Mouse (Mus musculus): ENCODE results near the gene Rgs10.

Rgs10 gene

GRCm38 (mm10) chr7:128410708-128411413, 7.7 kb downstream of the Rgs10 start:
- peak; percentile 18 for DNase-seq (ENCODE audit: low spot score)

DNA sequence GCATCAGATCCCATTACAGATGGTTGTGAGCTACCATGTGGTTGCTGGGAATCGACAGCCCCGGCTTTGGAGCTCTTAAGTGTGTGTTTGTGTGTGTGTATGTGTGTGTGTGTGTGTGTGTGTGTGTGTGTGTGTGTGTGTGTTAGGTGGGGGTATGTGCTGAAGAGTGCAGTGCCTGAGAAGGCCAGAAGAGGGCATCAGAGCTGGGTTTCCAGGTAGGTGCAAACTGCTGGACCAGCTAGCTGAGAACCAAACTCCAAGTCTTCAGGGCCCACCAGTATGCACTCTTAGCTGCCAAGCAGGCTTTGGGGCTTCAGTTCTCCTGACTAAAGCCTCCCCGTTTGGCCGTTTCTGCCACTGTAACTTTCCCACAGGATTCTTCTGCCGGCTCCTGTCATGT, 10.3 kb downstream of the Rgs10 start:
- no peak for DNase-seq (ENCODE audit: low spot score)

DNA sequence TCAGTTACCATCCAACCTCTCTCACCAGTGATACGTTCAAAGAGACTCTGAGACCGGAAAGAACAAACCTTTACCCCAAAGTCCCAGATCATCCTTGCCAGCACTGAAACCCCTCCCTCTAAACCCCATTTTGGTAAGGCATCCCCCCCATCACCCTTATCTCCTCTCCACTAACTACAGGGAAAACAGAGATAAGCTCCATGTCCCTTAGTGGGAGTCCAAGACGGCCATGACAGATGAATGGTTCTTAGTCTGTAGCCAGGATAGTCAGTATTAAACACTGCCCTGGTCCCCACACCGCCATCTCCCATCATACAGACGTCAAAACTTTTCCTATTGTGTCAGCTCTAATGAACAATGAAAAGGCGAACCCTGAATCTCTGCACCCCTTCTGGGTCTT, 14.6 kb downstream of the Rgs10 start:
- no peak for DNase-seq (ENCODE audit: low spot score)

DNA sequence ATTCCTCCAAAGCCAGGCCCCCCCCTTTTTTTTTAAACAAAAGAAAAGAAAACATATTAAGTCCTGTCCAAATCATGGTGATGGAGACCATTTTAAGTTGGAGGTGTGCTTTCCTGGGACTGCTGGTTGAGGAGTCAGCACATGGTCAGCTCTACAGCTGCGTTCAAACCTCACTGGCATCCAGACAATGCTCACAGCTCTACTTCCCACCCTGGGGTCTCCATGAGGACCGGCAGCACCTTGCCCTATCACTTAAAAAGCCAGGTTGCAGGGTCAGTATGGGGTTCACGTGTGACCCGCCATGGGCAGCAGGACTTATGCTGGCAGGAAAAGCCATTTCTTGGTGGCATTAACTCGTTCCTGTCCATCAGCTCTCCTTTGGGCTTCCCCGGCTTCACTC, 15.0 kb downstream of the Rgs10 start:
- no peak for DNase-seq (ENCODE audit: low spot score)

DNA sequence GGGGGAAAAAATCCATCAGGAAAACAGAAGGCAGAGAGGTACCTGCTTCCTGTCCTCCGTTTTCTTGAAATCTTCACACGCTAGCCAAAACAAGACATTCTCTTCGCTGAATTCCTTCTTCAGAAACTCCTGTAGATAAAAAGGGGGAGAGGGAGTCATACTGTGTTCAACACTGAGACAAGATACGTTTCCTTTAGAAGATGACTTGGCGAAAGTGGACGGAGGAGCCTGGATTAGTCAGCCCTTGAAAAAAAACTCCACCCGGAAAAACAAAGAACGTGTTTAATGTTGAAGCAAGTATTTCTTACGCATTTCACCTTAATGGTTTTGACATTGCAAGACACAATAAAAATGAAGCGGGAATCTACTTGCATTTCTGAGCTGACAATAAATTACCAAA, 15.4 kb downstream of the Rgs10 start:
- DNase-seq (ENCODE audit: low spot score): no peak

- no peak for DNase-seq (ENCODE audit: low spot score)
These were observed 16.0 kb downstream of the Rgs10 start for GRCm38 (mm10) chr7:128402577-128402976.

- DNase-seq (ENCODE audit: low spot score): no peak
These were observed 19.9 kb downstream of the Rgs10 start for GRCm38 (mm10) chr7:128398664-128399063.

GRCm38 (mm10) chr7:128397066-128397465, 21.5 kb downstream of the Rgs10 start:
- DNase-seq (ENCODE audit: low spot score): no peak

GRCm38 (mm10) chr7:128393756-128394155, 24.8 kb downstream of the Rgs10 start:
- DNase-seq (ENCODE audit: low spot score): no peak

DNA sequence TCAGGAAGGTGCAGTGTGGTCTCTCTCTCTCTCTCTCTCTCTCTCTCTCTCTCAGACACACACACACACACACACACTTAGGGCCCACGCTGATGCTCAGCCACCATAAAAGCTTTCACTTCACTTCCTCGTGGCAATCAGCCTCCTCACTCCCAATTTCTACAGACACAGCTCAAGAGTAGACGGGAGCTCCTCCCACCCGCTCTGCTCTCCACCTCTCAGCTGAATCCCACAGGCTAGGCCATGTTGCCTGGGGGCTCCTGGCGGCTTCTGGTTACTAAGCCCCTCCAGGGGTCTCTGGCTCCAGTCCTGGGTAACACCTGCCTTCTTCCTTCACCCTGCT, 25.6 kb downstream of the Rgs10 start:
- DNase-seq (ENCODE audit: low spot score): no peak

GRCm38 (mm10) chr7:128392071-128392971, 26.2 kb downstream of the Rgs10 start:
- DNase-seq (ENCODE audit: low spot score): no peak

- DNase-seq (ENCODE audit: low spot score): no peak
These were observed 27.1 kb downstream of the Rgs10 start for GRCm38 (mm10) chr7:128391267-128392057.

DNA sequence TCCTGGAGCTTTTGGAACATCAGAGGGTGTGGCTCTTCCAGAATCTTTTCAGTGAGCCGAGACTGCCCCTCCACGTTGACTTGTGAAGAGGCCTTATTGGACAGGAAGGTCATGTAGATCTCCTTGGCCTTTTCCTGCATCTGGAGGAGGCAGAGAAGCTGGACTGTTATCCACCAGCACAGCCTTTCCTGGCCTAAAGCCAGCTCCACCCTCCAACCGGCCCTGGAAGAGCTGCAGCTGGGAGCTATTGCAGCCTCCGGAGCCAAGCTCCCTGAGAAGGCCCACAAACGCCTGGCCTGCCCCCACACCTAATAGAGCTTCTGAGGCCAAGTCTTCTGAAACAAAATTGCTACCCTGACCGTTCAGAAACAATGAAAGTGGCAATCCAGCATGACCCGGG, 29.6 kb downstream of the Rgs10 start:
- DNase-seq (ENCODE audit: low spot score): no peak

DNA sequence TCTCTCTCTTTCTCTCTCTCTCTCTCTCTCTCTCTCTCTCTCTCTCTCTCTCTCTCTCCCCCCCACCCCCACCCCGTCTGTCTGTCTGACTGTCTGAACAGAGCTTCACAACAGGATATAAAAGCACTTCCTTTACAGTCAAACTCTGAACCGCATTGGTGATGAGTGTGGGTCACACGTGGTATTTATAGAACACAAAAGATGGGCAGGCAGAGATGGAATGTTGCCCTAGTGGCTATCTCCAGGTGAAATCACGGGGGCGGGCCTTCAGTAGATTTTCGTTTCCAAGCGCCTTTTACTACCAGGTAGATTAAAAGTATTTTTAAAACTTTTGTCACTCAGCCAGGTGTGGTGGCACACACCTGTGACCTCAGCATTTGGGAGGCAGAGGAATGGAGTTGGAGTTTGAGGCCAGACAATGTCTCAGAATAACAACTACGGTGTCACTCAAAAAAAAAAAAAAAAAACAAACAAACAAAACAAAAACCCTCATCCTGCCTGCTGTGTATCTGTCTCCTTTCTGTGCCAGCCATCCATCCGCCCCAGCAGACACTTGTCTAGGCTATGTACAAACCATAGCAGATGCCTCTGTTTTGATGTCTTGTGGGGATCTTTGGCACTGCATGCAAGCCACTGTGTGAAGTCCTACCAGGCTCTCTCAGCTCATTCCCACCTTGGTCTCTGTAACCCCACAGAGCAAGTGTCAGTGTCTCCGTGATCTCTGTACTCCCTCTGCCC, 34.7 kb downstream of the Rgs10 start:
- DNase-seq (ENCODE audit: low spot score): no peak

DNA sequence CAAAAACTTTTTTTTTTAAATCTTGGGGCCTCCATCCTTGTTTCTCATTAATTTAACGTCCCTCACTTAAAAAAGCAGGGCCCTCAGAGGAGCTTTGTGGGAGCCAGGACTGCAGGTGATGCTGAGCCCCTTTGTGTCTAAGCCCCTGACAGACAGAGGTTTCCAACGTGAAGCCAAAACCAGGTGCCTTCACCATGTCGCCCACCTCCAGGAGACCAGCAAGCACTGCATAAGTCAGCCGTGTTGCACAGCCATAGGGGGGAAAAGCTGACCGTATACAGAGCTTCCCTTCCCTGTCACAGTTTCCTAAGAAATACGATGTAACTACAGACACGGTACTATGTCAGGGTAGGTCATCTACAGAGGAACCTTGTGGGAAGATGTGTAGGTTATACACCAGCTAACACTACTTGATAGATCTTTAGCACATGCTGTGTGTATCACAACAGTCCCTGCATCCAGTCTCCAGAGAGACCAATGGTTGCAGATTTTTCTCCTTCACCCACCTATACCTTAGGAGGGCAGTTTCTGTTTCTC, 35.3 kb downstream of the Rgs10 start:
- no peak for DNase-seq (ENCODE audit: low spot score)

GRCm38 (mm10) chr7:128382527-128382860, 36.1 kb downstream of the Rgs10 start:
- no peak for DNase-seq (ENCODE audit: low spot score)

DNA sequence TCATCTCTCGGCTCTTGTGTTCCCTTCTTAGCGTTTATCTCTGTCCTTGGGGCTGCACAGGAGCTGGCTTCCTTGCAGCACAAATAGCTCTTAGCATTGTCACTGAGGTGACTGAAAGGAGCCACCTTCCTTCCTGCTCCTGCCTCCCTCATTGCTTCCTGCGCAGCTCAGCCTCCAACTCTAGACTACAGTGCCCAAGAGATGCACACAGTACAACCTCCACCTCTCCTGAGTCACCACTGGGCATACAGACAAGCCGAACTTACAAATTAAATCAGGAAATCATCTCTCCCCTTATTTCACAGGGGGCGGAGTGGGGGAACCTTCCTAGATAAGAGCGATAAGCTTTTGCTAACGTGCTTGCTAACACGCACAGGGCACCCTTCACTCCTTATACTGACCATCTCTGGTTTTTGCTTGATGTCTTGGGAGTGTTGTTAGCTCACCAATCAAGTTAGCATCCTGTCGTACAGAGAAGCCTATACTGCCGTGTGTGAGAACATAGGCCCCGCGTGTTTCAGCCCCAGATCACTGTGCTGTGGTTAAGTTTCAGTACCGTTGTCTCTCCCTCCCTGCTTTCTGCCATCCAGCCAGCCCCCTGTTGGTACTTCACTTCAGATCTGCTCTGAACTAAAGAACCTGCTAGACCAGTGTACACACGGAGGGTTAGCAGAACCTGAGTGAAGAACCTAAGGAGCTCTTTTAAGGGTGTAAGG, 36.6 kb downstream of the Rgs10 start:
- no peak for DNase-seq (ENCODE audit: low spot score)

DNA sequence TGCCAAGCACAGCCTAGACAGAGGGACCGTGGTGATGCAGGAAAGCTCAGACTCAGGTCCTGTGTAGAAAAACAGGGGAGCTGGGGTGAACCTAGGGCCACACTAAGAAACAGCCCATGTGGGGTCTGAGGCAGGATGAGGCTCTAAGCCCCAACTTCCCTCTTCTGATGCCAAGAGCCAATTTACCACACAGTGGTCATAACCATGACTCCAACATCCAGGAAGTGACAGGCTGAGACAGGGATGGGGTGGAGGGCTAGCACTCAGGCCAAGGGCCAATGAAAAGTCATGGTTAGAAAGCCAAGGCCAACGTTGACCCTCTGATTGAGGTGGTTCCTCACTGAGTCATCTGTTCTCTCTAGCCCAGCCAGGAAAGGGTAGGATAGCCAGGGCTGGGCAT, 37.6 kb downstream of the Rgs10 start:
- no peak for DNase-seq (ENCODE audit: low spot score)

DNA sequence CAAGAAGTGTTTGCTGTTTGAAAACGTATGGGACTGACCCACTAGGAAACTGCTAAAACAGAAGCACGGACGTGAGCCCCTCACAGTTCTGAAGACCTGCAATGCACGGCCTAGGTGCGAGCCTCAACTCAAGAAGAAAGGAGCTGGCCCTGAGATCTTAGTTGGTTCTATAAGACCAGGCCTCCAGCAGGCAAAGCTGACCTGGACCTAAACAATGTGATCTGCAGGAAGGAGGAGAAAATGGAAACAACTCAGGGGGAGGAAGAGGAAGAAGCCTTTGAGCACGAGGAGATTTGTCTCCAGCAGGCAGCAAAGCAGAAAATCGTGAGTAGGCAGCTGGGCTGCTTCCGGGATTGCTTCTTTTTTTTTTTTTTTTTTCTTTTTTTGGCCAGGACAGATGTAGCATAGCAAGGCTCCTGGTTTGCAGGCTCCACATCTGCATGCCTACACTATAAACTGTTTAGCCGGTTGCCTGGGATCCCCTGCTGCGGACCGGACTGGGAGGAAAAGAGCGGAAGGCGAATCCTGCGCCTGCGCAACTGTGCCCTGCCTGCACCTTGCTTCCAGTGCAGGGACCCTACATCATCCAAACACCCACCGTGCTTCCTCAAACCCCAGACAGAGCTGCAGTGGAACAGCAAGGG, 39.3 kb downstream of the Rgs10 start:
- DNase-seq (ENCODE audit: low spot score): no peak

DNA sequence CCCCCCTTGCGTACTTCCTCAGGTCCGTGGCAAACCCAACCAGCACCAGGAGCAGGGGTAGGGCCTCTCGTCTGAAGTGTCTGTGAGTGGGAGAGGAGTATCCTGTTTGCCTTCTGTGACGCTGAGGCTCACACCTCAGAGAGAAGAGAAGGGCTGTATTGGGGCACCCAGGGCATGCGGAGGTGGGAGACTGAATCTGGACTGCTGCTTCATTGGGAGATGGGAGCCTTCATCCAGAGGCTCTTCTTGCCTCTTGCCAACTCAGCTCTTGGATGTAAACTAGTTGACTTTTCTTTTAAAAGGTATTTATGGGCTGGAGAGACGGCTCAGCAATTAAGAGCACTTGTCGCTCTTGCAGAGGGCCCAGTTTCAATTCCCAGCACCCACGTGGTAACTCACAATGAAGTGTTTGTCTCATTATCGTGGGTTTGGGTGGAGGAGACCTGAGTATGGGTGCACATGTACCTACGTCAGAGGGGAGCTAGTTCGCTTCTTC, 42.3 kb downstream of the Rgs10 start:
- DNase-seq (ENCODE audit: low spot score): no peak

- no peak for DNase-seq (ENCODE audit: low spot score)
These were observed 44.4 kb downstream of the Rgs10 start for GRCm38 (mm10) chr7:128374156-128374555.

All from retina, embryonic 14.5 days (tissue).